Mouse (Mus musculus): ENCODE measurements around the gene Pamr1.

The Pamr1 gene

GRCm38 (mm10) chr2:102600516-102600915 lies 50.7 kb downstream of the Pamr1 start:
- no peak for DNase-seq

- no peak for DNase-seq
These were observed 60.7 kb downstream of the Pamr1 start for GRCm38 (mm10) chr2:102610485-102610884.

- DNase-seq, result no peak
These were observed 66.8 kb downstream of the Pamr1 start for GRCm38 (mm10) chr2:102616637-102617036.

- DNase-seq, result no peak
These were observed 71.1 kb downstream of the Pamr1 start for GRCm38 (mm10) chr2:102620744-102621429.

GRCm38 (mm10) chr2:102622176-102622575 lies 72.4 kb downstream of the Pamr1 start:
- DNase-seq, result no peak

- no peak for DNase-seq
These were observed 73.1 kb downstream of the Pamr1 start for GRCm38 (mm10) chr2:102622943-102623342.

GRCm38 (mm10) chr2:102624538-102624937 lies 74.7 kb downstream of the Pamr1 start:
- no peak for DNase-seq

GRCm38 (mm10) chr2:102632361-102632760 lies 82.5 kb downstream of the Pamr1 start:
- no peak for DNase-seq

GRCm38 (mm10) chr2:102634010-102634409 lies 84.2 kb downstream of the Pamr1 start:
- DNase-seq, result no peak

GRCm38 (mm10) chr2:102635523-102636060 lies 85.8 kb downstream of the Pamr1 start:
- no peak for DNase-seq

- no peak for DNase-seq
These were observed 86.3 kb downstream of the Pamr1 start for GRCm38 (mm10) chr2:102636116-102636600.

GRCm38 (mm10) chr2:102638140-102638539 lies 88.3 kb downstream of the Pamr1 start:
- no peak for DNase-seq

- DNase-seq, result no peak
These were observed 88.9 kb downstream of the Pamr1 start for GRCm38 (mm10) chr2:102638690-102639089.

GRCm38 (mm10) chr2:102648845-102649500 lies 99.2 kb downstream of the Pamr1 start:
- no peak for DNase-seq

- DNase-seq, result no peak
These were observed 100.5 kb downstream of the Pamr1 start for GRCm38 (mm10) chr2:102650322-102650721.

- DNase-seq, result no peak
These were observed 106.3 kb downstream of the Pamr1 start for GRCm38 (mm10) chr2:102655966-102656725.

- DNase-seq, result no peak
These were observed 107.9 kb downstream of the Pamr1 start for GRCm38 (mm10) chr2:102657726-102658125.

- no peak for DNase-seq
These were observed 108.4 kb downstream of the Pamr1 start, which contains the start of gene Slc1a2 for GRCm38 (mm10) chr2:102658163-102658660. Gene Slc1a2 (plus strand): TSS chr2:102658659.

- peak; percentile 10 for DNase-seq
These were observed 109.1 kb downstream of the Pamr1 start for GRCm38 (mm10) chr2:102658661-102659520.

- no peak for DNase-seq
These were observed 109.7 kb downstream of the Pamr1 start for GRCm38 (mm10) chr2:102659521-102659830.

GRCm38 (mm10) chr2:102661052-102661451 lies 111.2 kb downstream of the Pamr1 start:
- DNase-seq, result no peak

- DNase-seq, result no peak
These were observed 113.1 kb downstream of the Pamr1 start for GRCm38 (mm10) chr2:102662911-102663310.
